Mouse (Mus musculus) forebrain, embryonic 16.5 days (tissue): ENCODE measurements around the gene Ttll11. TPM values are rescaled to one million over a fixed set of nuclear protein-coding genes. Genes with fewer than 3 reads are reported as not detected.
A peak's percentile ranks its signal among the peaks of the same experiment; 100 is the strongest.

Source experiments
- ATAC-seq: fragments of 200-750 bp; cut with Nextera tagmentation; 2 replicates; pipeline ENCODE4 v1.8.0; 2017; ENCODE audit warnings: mild to moderate bottlenecking, moderate library complexity
- H3K27ac ChIP-seq: fragments of 300-500 bp; sonication (generic); 2 replicates; pipeline ENCODE4 v1.5.1; 2014; ENCODE audit warnings: low read length, control low read depth
- H3K27me3 ChIP-seq: fragments of 300-500 bp; sonication (generic); replicated peaks from 2 replicates; pipeline ENCODE4 v1.6.1; 2014; ENCODE audit warnings: low read length; ENCODE audit not compliant: control insufficient read depth, insufficient read depth
- H3K36me3 ChIP-seq: fragments of 300-500 bp; sonication (generic); 2 replicates; pipeline ENCODE4 v1.6.1; 2014; ENCODE audit not compliant: control insufficient read depth, insufficient read depth
- H3K4me1 ChIP-seq: fragments of 300-500 bp; sonication (generic); replicated peaks from 2 replicates; pipeline ENCODE4 v1.6.1; 2014; ENCODE audit warnings: low read length; ENCODE audit not compliant: control insufficient read depth, insufficient read depth
- H3K4me2 ChIP-seq: fragments of 300-500 bp; sonication (generic); 2 replicates; pipeline ENCODE4 v1.6.1; 2014; ENCODE audit warnings: mild to moderate bottlenecking, low read length, control low read depth
- H3K4me3 ChIP-seq: fragments of 300-500 bp; sonication (generic); replicated peaks from 2 replicates; pipeline ENCODE4 v1.5.1; 2014; ENCODE audit warnings: mild to moderate bottlenecking, low read length, control low read depth
- H3K9ac ChIP-seq: fragments of 300-500 bp; sonication (generic); replicated peaks from 2 replicates; pipeline ENCODE4 v1.6.1; 2014; ENCODE audit warnings: low read depth, low read length, control low read depth
- H3K9me3 ChIP-seq: fragments of 300-500 bp; sonication (generic); 2 replicates; pipeline ENCODE4 v1.6.1; 2016; ENCODE audit warnings: low read length; ENCODE audit not compliant: control insufficient read depth
- WGBS: fragments of 180-500 bp; shearing (Covaris S2); extraction: QIAGEN DNeasy Blood & Tissue Kit; methylation state at CpG from one replicate; pipeline ENCODE4 v1.1.7; 2014; 5-methylcytosine and 5-hydroxymethylcytosine counted together
- polyA plus RNA-seq: library from polyadenylated mRNA; unstranded; fragments of >200 nt; fragmentation: Nextera tagmentation; extraction: Ambion mirVana; gene quantifications from 2 replicates; pipeline ENCODE4 v1.2.1, GENCODE M21; 2015

The Ttll11 gene
- polyA plus RNA-seq, 1 experiment from 2014 or later, result 2.5 TPM

DNA sequence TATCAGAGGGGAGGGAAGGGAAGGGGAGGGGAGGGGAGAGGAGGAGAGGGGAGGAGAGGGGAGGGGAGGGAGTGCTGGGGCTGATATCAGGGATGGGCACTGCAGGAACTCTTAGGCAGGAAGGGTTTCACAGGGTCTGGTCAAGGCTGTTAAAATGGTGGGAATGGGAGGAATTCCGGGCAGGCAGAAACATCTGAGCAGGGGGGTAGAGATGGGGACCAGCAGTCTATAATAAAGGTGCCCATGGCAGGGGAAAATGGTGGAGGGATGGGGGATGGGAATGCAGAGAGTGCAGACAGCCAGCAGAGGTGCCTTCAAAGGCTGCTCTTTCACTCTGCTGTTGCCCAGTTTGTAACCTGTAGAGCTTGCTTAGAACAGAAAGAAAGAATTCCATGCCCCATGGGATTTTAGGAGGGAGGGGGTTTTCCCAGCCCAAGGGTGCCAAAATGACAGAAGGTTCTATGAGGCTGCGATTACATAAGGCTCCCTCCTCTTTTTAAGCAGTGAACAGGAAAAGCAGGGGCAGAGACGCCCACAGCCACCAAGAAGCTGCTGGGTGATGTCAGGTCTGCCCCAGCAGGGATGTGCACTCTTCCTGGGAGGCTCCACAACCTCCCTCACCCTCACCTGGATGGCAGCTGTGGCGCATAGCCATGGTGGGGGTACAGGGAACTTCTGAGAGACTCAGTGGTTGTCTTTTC lies 211.0 kb downstream of the Ttll11 start:
- 40% methylated on average over 4 of the region's 4 CpGs for WGBS
- Histone ChIP-seq H3K4me2 (no peak overlapping the region), H3K9me3 (no peaks in the 10 kb centered on the region), H3K27ac (no peak overlapping the region), H3K27me3 (no peaks in the 10 kb centered on the region), H3K4me1 (peaks cover 16% of the 10 kb centered on the region), H3K9ac (no peak overlapping the region; the same call in 1 of the 2 replicates), H3K36me3 (no peaks in the 10 kb centered on the region), H3K4me3 (no peak overlapping the region)
- ATAC-seq, result peak; percentile 26; the same call in 1 of the 2 replicates

DNA sequence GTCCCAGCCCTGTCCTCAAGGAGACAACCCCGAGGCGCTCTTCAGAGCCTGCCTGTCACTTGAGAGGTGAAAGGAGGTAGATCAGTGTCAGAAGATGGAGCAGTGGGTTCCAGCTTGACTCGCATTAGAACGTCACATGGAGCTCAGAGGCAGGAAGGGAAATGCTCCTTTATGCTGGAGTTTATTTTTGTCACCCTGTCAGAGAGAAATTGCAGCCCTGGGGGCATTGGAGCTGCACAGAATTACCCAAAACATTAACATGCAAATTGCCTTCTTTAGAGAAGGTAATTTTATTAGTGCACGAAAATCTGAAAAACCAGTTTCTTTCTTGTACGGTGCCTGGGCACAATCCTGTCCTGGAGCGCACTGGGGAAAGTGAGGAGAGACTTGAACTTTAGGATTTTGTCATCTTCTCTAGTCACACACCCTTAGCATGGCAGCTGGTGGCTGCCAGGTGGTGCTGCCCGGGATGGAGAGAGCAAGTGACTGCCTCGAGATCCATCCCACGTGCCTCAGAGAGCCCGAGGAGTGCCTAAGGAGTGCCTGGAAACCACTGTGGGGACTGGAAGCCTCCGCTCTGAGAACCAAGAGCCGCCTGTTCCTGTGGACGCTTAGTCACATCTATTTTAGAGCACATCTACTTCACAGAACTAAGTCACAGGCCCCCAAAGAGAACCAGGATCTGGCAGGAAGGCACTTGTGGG lies 211.7 kb downstream of the Ttll11 start:
- H3K9me3 ChIP-seq, result no peaks in the 10 kb centered on the region
- H3K36me3 ChIP-seq, result no peaks in the 10 kb centered on the region
- no peaks in the 10 kb centered on the region for H3K27me3 ChIP-seq
- no peak overlapping the region for H3K9ac ChIP-seq
- peak; percentile 59 for ATAC-seq
- H3K27ac ChIP-seq, result no peak overlapping the region
- H3K4me2 ChIP-seq, result no peak overlapping the region
- peaks cover 16% of the 10 kb centered on the region for H3K4me1 ChIP-seq
- no peak overlapping the region for H3K4me3 ChIP-seq
- WGBS, result 31% methylated on average over 14 of the region's 14 CpGs

DNA sequence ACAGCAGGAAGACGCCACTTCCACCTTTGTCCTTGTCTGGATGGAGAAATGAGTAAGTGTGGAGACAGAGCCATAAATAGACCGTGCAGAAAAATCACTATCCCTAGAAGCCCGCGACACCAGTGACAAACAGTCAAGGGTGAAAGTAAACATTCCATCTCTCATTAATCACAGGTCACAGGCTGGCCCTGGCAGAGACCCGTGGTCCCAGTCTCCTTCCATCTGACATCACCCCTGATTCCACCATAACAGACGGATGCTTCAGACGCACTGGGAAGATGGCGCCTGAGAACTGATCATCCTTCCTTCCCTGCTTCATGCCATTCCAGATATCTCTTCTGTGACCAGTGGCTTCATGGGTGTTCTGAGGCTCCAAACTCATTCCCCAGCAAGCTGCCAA lies 215.4 kb downstream of the Ttll11 start:
- Histone ChIP-seq H3K27ac (no peak overlapping the region), H3K9me3 (no peaks in the 10 kb centered on the region), H3K4me1 (peaks cover 30% of the 10 kb centered on the region), H3K27me3 (no peaks in the 10 kb centered on the region), H3K4me3 (no peak overlapping the region), H3K9ac (no peak overlapping the region), H3K4me2 (no peak overlapping the region), H3K36me3 (no peaks in the 10 kb centered on the region)
- ATAC-seq, result no peak
- 88% methylated on average over 8 of the region's 8 CpGs for WGBS

- Histone ChIP-seq H3K27ac (no peak overlapping the region), H3K9me3 (no peaks in the 10 kb centered on the region), H3K9ac (no peak overlapping the region), H3K4me2 (no peak overlapping the region), H3K4me1 (peaks cover 26% of the 10 kb centered on the region), H3K4me3 (no peak overlapping the region), H3K36me3 (no peaks in the 10 kb centered on the region), H3K27me3 (no peaks in the 10 kb centered on the region)
- WGBS, result 91% methylated on average over 7 of the region's 7 CpGs
- no peak for ATAC-seq
Measured at GRCm38 (mm10) chr2:35763818-35764217, 215.9 kb downstream of the Ttll11 start.

- Histone ChIP-seq H3K4me1 (peaks cover 14% of the 10 kb centered on the region), H3K4me2 (no peak overlapping the region), H3K4me3 (no peak overlapping the region), H3K27ac (peak overlapping the region; percentile 53), H3K9me3 (no peaks in the 10 kb centered on the region), H3K27me3 (no peaks in the 10 kb centered on the region), H3K9ac (no peak overlapping the region), H3K36me3 (no peaks in the 10 kb centered on the region)
- 82% methylated on average over 5 of the region's 5 CpGs for WGBS
- no peak for ATAC-seq
Measured at GRCm38 (mm10) chr2:35761458-35761857, 218.3 kb downstream of the Ttll11 start.

DNA sequence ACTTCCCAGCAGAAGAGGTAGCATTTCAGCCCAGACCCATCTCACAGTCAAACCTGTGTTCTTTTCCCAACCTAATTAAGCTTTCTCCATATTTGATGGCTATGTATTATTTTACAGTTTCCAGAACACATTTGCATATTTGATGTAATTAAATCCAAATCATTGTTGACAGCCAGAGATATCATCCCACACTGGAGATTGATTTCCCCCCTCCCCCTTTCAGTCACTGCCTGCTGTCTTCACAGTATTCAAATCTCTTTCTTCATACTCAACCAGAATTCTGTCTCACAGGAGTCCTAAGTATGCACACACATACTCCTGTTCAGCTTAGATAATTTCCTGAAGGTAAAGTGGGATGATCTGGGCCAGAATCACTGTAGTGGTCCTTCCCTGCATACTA lies 218.8 kb downstream of the Ttll11 start:
- H3K4me3 ChIP-seq, result no peak overlapping the region
- no peak overlapping the region for H3K4me2 ChIP-seq
- H3K27me3 ChIP-seq, result no peaks in the 10 kb centered on the region
- H3K4me1 ChIP-seq, result peaks cover 14% of the 10 kb centered on the region
- peak overlapping the region; percentile 69 for H3K27ac ChIP-seq
- H3K9me3 ChIP-seq, result no peaks in the 10 kb centered on the region
- no peaks in the 10 kb centered on the region for H3K36me3 ChIP-seq
- no peak overlapping the region for H3K9ac ChIP-seq
- peak; percentile 75 for ATAC-seq

- H3K4me2 ChIP-seq, result no peak overlapping the region
- H3K4me3 ChIP-seq, result no peak overlapping the region
- peaks cover 14% of the 10 kb centered on the region for H3K4me1 ChIP-seq
- H3K27ac ChIP-seq, result peak overlapping the region; percentile 69
- H3K36me3 ChIP-seq, result no peaks in the 10 kb centered on the region
- H3K27me3 ChIP-seq, result no peaks in the 10 kb centered on the region
- WGBS, result 42% methylated on average over 8 of the region's 8 CpGs
- ATAC-seq, result peak; percentile 48; the same call in 1 of the 2 replicates
- H3K9me3 ChIP-seq, result no peaks in the 10 kb centered on the region
- H3K9ac ChIP-seq, result no peak overlapping the region
Measured at GRCm38 (mm10) chr2:35760352-35760751, 219.4 kb downstream of the Ttll11 start.

DNA sequence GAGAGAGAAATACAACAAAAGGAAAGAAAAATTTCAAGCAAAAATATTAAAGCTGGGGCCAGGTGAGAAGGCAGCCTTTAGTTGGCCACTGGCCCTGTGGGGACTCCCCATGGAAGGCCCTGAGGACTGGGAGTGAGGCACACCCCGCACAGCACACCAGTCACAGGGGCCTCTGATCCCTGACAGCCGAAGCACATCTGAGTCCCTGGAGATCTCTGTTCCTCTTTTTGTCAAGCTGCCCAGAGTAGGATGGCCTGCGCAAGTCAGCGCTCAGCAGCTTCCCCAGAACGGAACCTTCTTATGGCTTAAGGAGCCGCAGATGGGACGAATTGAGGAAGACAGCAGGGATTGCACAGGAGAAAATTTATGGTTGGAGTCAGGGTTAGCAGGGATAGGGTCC lies 223.2 kb downstream of the Ttll11 start:
- Histone ChIP-seq H3K4me2 (no peak overlapping the region), H3K27me3 (no peaks in the 10 kb centered on the region), H3K27ac (no peak overlapping the region), H3K9me3 (no peaks in the 10 kb centered on the region), H3K36me3 (no peaks in the 10 kb centered on the region), H3K4me3 (no peak overlapping the region), H3K9ac (no peak overlapping the region), H3K4me1 (peaks cover 17% of the 10 kb centered on the region)
- 81% methylated on average over 7 of the region's 7 CpGs for WGBS
- no peak for ATAC-seq

DNA sequence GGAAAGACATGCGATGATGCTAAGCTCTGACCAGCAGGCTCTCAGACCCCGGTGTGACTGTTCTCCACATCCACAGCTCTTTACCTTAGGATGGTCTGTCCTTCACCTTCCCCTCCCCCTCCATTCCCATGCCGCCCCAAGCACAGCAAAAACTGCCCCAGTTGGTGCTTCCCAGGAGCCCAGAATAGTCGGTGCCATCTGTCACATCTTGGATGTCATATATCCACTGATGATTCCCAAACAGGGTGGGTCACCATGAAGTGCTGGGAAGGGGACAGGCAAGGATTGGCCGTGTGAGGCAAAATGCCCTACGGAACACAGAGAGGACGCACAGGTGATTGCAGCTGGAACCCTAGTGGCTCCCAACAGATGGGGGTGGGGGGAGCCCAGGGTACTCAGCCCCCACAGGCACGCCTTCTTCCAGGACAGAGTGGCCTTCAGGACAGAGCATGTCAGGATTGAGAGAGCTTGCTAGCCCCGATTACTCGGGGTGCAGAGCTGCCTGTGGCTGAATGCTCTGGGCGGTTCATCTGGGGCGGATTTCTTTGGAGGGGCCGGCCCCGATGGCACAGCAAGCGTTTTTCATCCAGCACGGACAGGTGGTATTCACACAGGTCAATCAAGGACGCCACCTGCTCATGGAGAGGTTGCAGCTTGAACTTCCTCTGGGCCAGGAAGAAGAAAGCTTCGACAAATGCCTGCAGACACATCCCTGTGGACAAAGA lies 227.8 kb downstream of the Ttll11 start:
- ATAC-seq, result no peak
- no peaks in the 10 kb centered on the region for H3K36me3 ChIP-seq
- H3K27ac ChIP-seq, result no peak overlapping the region
- peaks cover 37% of the 10 kb centered on the region for H3K4me1 ChIP-seq
- no peak overlapping the region for H3K4me2 ChIP-seq
- H3K9ac ChIP-seq, result no peak overlapping the region
- H3K4me3 ChIP-seq, result no peak overlapping the region
- WGBS, result 83% methylated on average over 18 of the region's 18 CpGs
- H3K27me3 ChIP-seq, result no peaks in the 10 kb centered on the region
- no peaks in the 10 kb centered on the region for H3K9me3 ChIP-seq
